Mouse (Mus musculus) hindbrain, embryonic 10.5 days (tissue): Measurements from ENCODE around the gene Platr17. TPM values are rescaled to one million over a fixed set of nuclear protein-coding genes. Genes with fewer than 3 reads are reported as not detected.
A peak's percentile ranks its signal among the peaks of the same experiment; 100 is the strongest.

Experiments
- DNase-seq: peaks from one replicate; pipeline ENCODE4 v3.0.0-alpha.2; 2017; ENCODE audit warnings: low spot score
- H3K27ac ChIP-seq: fragments of 300-500 bp; sonication (generic); 2 replicates; pipeline ENCODE4 v1.5.1; 2016; ENCODE audit warnings: mild to moderate bottlenecking, moderate library complexity
- H3K27me3 ChIP-seq: fragments of 300-500 bp; sonication (generic); 2 replicates; pipeline ENCODE4 v1.6.1; 2016; ENCODE audit warnings: mild to moderate bottlenecking; ENCODE audit not compliant: poor library complexity, insufficient read depth, severe bottlenecking
- H3K36me3 ChIP-seq: fragments of 300-500 bp; sonication (generic); 2 replicates; pipeline ENCODE4 v1.6.1; 2016; ENCODE audit warnings: mild to moderate bottlenecking, moderate library complexity
- H3K4me1 ChIP-seq: fragments of 300-500 bp; sonication (generic); replicated peaks from 2 replicates; pipeline ENCODE4 v1.6.1; 2016; ENCODE audit warnings: mild to moderate bottlenecking
- H3K4me3 ChIP-seq: fragments of 300-500 bp; sonication (generic); 2 replicates; pipeline ENCODE4 v1.5.1; 2016; ENCODE audit warnings: mild to moderate bottlenecking, moderate library complexity
- H3K9me3 ChIP-seq: fragments of 300-500 bp; sonication (generic); 2 replicates; pipeline ENCODE4 v1.6.1; 2016; ENCODE audit warnings: mild to moderate bottlenecking, moderate library complexity
- WGBS: fragments of 180-500 bp; shearing (Covaris S2); methylation state at CpG from one replicate; pipeline ENCODE4 v1.1.7; 2016; 5-methylcytosine and 5-hydroxymethylcytosine counted together
- polyA plus RNA-seq: library from polyadenylated mRNA; unstranded; fragments of >200 nt; fragmentation: Nextera tagmentation; extraction: Ambion mirVana; gene quantifications from 2 replicates; pipeline ENCODE4 v1.2.1, GENCODE M21; 2016

Gene Platr17
- polyA plus RNA-seq, 1 experiment from 2014 or later: 0.34 TPM

- peak overlapping the region; percentile 79 for H3K4me3 ChIP-seq
- no peak for DNase-seq
- peaks cover 70% of the 10 kb centered on the region for H3K4me1 ChIP-seq
- 0 out of 2 replicates have a peak, but pooled peaks cover 17% of the 10 kb centered on the region for H3K27me3 ChIP-seq
- 0 out of 2 replicates have a peak, but pooled peaks cover 2% of the 10 kb centered on the region for H3K9me3 ChIP-seq
- no peak overlapping the region for H3K27ac ChIP-seq
- WGBS: 85% methylated on average over 18 of the region's 18 CpGs
- peaks cover 45% of the 10 kb centered on the region for H3K36me3 ChIP-seq
Observed at GRCm38 (mm10) chr17:33917656-33918292, 12.8 kb downstream of the Platr17 start.

- 59% methylated on average over 37 of the region's 37 CpGs for WGBS
- Histone ChIP-seq H3K27me3 (0 out of 2 replicates have a peak, but pooled peaks cover 17% of the 10 kb centered on the region), H3K4me3 (peak overlapping the region; percentile 61), H3K36me3 (peaks cover 37% of the 10 kb centered on the region), H3K27ac (peak overlapping the region; percentile 35; the same call in 1 of the 2 replicates), H3K9me3 (0 out of 2 replicates have a peak, but pooled peaks cover 2% of the 10 kb centered on the region), H3K4me1 (peaks cover 66% of the 10 kb centered on the region)
- no peak for DNase-seq
Observed at GRCm38 (mm10) chr17:33918293-33919203, 13.6 kb downstream of the Platr17 start.

GRCm38 (mm10) chr17:33919351-33920281 is 14.7 kb downstream of the Platr17 start:
- Histone ChIP-seq H3K36me3 (peaks cover 27% of the 10 kb centered on the region), H3K4me3 (peak overlapping the region; percentile 61), H3K9me3 (0 out of 2 replicates have a peak, but pooled peaks cover 2% of the 10 kb centered on the region), H3K27ac (peak overlapping the region; percentile 83), H3K27me3 (0 out of 2 replicates have a peak, but pooled peaks cover 17% of the 10 kb centered on the region), H3K4me1 (peaks cover 63% of the 10 kb centered on the region)
- WGBS: under 1% methylated on average over 52 of the region's 52 CpGs
- DNase-seq: peak; percentile 46

- Histone ChIP-seq H3K4me1 (peaks cover 55% of the 10 kb centered on the region), H3K27me3 (0 out of 2 replicates have a peak, but pooled peaks cover 17% of the 10 kb centered on the region), H3K4me3 (peak overlapping the region; percentile 61), H3K9me3 (0 out of 2 replicates have a peak, but pooled peaks cover 2% of the 10 kb centered on the region), H3K27ac (peak overlapping the region; percentile 83), H3K36me3 (peaks cover 28% of the 10 kb centered on the region)
- DNase-seq: peak; percentile 88
- WGBS: under 1% methylated on average over 36 of the region's 36 CpGs
Observed at GRCm38 (mm10) chr17:33920282-33921097, 15.6 kb downstream of the Platr17 start.

GRCm38 (mm10) chr17:33921361-33921760 is 16.4 kb downstream of the Platr17 start:
- 0 out of 2 replicates have a peak, but pooled peaks cover 17% of the 10 kb centered on the region for H3K27me3 ChIP-seq
- peaks cover 37% of the 10 kb centered on the region for H3K36me3 ChIP-seq
- 86% methylated on average over 7 of the region's 7 CpGs for WGBS
- H3K9me3 ChIP-seq: 0 out of 2 replicates have a peak, but pooled peaks cover 2% of the 10 kb centered on the region
- H3K27ac ChIP-seq: no peak overlapping the region
- H3K4me3 ChIP-seq: 0 out of 2 replicates have a peak overlapping the region, but pooled peaks have one; percentile 61
- no peak for DNase-seq
- peaks cover 49% of the 10 kb centered on the region for H3K4me1 ChIP-seq

GRCm38 (mm10) chr17:33924577-33925283 is 19.8 kb downstream of the Platr17 start:
- no peaks in the 10 kb centered on the region for H3K27me3 ChIP-seq
- H3K9me3 ChIP-seq: no peaks in the 10 kb centered on the region
- WGBS: 78% methylated on average over 10 of the region's 10 CpGs
- 0 out of 2 replicates have a peak overlapping the region, but pooled peaks have one; percentile 5 for H3K4me3 ChIP-seq
- peaks cover 31% of the 10 kb centered on the region for H3K36me3 ChIP-seq
- H3K27ac ChIP-seq: no peak overlapping the region
- H3K4me1 ChIP-seq: peaks cover 35% of the 10 kb centered on the region
- DNase-seq: no peak

- no peak overlapping the region for H3K4me3 ChIP-seq
- no peaks in the 10 kb centered on the region for H3K9me3 ChIP-seq
- 82% methylated on average over 21 of the region's 21 CpGs for WGBS
- H3K27ac ChIP-seq: no peak overlapping the region
- peaks cover 31% of the 10 kb centered on the region for H3K36me3 ChIP-seq
- peaks cover 34% of the 10 kb centered on the region for H3K4me1 ChIP-seq
- no peaks in the 10 kb centered on the region for H3K27me3 ChIP-seq
- DNase-seq: no peak
Observed at GRCm38 (mm10) chr17:33925406-33926116, 20.6 kb downstream of the Platr17 start.

- 77% methylated on average over 17 of the region's 17 CpGs for WGBS
- DNase-seq: peak; percentile 42
Observed at GRCm38 (mm10) chr17:33926207-33926932, 21.4 kb downstream of the Platr17 start.

GRCm38 (mm10) chr17:33928251-33928947 is 23.5 kb downstream of the Platr17 start:
- H3K27ac ChIP-seq: peak overlapping the region; percentile 95
- DNase-seq: no peak
- no peaks in the 10 kb centered on the region for H3K9me3 ChIP-seq
- H3K36me3 ChIP-seq: peaks cover 47% of the 10 kb centered on the region
- peaks cover 45% of the 10 kb centered on the region for H3K4me1 ChIP-seq
- H3K4me3 ChIP-seq: peak overlapping the region; percentile 87
- 64% methylated on average over 21 of the region's 21 CpGs for WGBS
- H3K27me3 ChIP-seq: peaks cover 5% of the 10 kb centered on the region; the same call in 1 of the 2 replicates

More at GRCm38 (mm10) chr17:33926207-33926932, 21.4 kb downstream of the Platr17 start:
- peaks cover 37% of the 10 kb centered on the region for H3K4me1 ChIP-seq
- no peak overlapping the region for H3K27ac ChIP-seq
- peaks cover 31% of the 10 kb centered on the region for H3K36me3 ChIP-seq
- no peak overlapping the region for H3K4me3 ChIP-seq
- H3K27me3 ChIP-seq: peaks cover 4% of the 10 kb centered on the region; the same call in 1 of the 2 replicates
- H3K9me3 ChIP-seq: no peaks in the 10 kb centered on the region
